Mouse (Mus musculus) kidney, postnatal 36 days (tissue): ENCODE results near the gene Tmem205.

Experiments used
- DNase-seq, 2 experiments: peaks; one replicate each; pipeline ENCODE4 v3.0.0; 2021 to 2022; ENCODE audit warnings: mixed read lengths in 2 of 2

The Tmem205 gene

GRCm38 (mm10) chr9:21943638-21944037 lies 16.3 kb upstream of the Tmem205 start:
- DNase-seq = no peak

GRCm38 (mm10) chr9:21943046-21943445 lies 15.7 kb upstream of the Tmem205 start:
- no peak for DNase-seq

GRCm38 (mm10) chr9:21938234-21938855 lies 11.0 kb upstream of the Tmem205 start:
- DNase-seq = no peak

- no peak for DNase-seq
These were observed 10.4 kb upstream of the Tmem205 start for GRCm38 (mm10) chr9:21937711-21938175.

GRCm38 (mm10) chr9:21936692-21937570 lies 9.6 kb upstream of the Tmem205 start, which contains the start of gene Plppr2:
TSS of gene Plppr2 (plus strand) at chr9:21937033.
- DNase-seq = peak; percentile 97 to 99

GRCm38 (mm10) chr9:21935466-21936131 lies 8.2 kb upstream of the Tmem205 start:
- DNase-seq = no peak

GRCm38 (mm10) chr9:21934021-21934420 lies 6.7 kb upstream of the Tmem205 start:
- DNase-seq = no peak

GRCm38 (mm10) chr9:21932445-21933137 lies 5.2 kb upstream of the Tmem205 start:
- DNase-seq = no peak

- no peak for DNase-seq
These were observed 4.7 kb upstream of the Tmem205 start for GRCm38 (mm10) chr9:21932006-21932405.

GRCm38 (mm10) chr9:21929208-21929607 lies 1.9 kb upstream of the Tmem205 start:
- DNase-seq = no peak

- peak in 1 of 2 experiments; percentile 38 for DNase-seq
These were observed 572 bp downstream of the Tmem205 start for GRCm38 (mm10) chr9:21926784-21927183.

GRCm38 (mm10) chr9:21926155-21926554 lies 1.2 kb downstream of the Tmem205 start:
- DNase-seq = peak; percentile 56 to 70

GRCm38 (mm10) chr9:21925506-21925905 lies 1.9 kb downstream of the Tmem205 start:
- DNase-seq = no peak

GRCm38 (mm10) chr9:21925034-21925433 lies 2.3 kb downstream of the Tmem205 start:
- no peak for DNase-seq

GRCm38 (mm10) chr9:21924099-21924493 lies 3.3 kb downstream of the Tmem205 start:
- peak; percentile 93 to 94 for DNase-seq

- no peak for DNase-seq
These were observed 3.8 kb downstream of the Tmem205 start for GRCm38 (mm10) chr9:21923490-21924098.

- no peak for DNase-seq
These were observed 4.3 kb downstream of the Tmem205 start for GRCm38 (mm10) chr9:21923036-21923435.

GRCm38 (mm10) chr9:21918692-21919384 lies 8.5 kb downstream of the Tmem205 start:
- no peak for DNase-seq

GRCm38 (mm10) chr9:21918035-21918592 lies 9.2 kb downstream of the Tmem205 start, which contains the start of gene Rab3d:
TSS of gene Rab3d (minus strand) at chr9:21918192.
- DNase-seq = peak; percentile 97 to 99

GRCm38 (mm10) chr9:21917493-21918034 lies 9.8 kb downstream of the Tmem205 start:
- DNase-seq = no peak
